Mouse (Mus musculus): ENCODE data around the gene Lrfn4.

The Lrfn4 gene

DNA sequence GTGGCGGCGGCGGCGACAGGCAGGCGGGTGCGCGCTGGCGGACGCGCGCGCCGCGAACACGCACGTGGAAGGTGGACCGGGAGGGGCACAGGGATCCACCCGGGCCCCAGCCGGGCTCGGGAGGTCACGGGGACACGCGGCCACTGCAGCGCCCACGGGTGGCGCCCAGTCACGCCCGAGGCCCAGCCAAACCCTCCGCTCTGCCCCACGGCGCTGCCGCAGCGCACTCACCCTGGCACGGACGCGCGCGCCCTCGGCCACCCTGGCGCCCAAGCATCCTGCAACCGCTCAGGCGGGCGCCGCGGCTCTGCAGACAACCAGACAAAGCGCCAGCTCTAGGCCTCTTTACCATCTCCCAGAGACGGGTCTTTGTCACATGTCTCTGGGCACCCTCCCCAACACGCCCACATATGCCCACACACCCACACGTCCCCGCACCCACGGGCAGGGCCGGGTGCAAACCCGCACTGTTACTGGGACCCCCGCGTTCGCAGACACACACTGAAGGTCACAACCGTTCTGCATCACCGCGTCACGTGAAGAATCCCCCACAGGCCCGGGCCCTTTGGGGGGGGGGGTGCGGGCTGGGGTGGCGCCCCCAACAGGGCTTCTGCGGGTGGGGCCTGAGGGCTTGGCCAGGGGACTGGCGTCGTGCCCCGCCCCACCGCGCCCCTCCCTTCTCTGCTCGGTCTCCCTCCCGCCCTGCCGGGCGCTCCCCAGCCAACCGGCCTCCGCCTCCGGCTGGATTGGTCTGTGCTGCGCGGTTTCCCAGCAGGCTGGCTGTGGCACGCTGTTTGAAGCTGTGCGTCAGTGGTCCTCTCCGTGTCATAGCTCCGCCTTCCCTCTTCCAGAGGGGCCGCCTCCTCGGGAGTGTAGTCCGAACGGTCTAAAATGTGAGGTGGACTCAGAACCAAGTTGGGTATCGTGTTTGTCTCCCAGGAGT lies at the start of gene Lrfn4:
Lrfn4 (minus strand) TSS at position 517 of the 943 bp plus-strand sequence.
- peak; percentile 89 for DNase-seq (ENCODE audit: low spot score)

- DNase-seq (ENCODE audit: low spot score), result peak; percentile 5
Observed at GRCm38 (mm10) chr19:4658156-4658555, 42.7 kb upstream of the Lrfn4 start.

DNA sequence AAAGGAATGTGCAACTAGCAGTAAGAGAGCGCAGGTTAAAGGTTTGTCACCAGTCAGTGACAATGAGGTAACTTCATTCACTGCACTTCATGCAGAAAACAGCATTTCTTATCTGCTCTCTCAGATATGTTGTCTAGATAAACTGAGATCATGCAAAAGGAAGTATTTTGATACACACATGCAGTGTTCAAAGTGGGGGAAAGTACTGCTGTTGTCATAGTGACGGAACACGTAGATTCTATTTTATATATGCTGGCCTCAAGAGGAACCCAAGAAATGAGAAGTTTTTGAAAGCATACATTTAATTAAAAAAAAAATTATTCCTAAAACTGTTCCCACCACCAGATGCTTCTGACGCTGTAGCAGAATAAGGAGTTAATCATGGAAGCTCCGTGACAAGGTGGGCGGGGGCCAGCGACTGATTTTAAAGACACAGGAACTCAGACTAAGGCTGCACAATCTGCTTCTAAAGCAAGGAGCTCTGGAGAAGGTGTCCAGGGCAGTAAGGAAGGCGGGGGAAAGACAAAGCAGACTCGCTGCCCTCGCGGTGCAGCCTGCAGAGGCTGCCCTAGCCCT lies 31.5 kb upstream of the Lrfn4 start:
- no peak for DNase-seq (ENCODE audit: low spot score)

DNA sequence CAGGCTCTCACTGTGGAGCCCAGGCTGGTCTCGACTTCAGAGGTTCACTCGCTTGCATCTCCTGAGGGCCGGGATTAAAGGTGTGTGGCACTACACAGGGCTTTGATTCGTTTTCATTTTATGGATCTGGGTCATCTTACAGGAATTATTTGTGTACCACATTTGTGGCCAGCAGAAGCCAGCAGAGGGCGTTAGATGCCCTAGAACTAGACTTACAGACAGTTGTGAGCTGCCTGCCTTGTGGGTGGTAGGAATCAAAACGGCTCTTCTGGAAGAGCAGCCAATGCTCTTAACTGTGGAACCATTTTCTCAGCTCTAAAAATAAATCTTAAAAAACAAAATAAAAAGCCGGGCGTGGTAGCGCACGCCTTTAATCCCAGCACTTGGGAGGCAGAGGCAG lies 28.8 kb upstream of the Lrfn4 start:
- DNase-seq (ENCODE audit: low spot score), result peak; percentile 12

DNA sequence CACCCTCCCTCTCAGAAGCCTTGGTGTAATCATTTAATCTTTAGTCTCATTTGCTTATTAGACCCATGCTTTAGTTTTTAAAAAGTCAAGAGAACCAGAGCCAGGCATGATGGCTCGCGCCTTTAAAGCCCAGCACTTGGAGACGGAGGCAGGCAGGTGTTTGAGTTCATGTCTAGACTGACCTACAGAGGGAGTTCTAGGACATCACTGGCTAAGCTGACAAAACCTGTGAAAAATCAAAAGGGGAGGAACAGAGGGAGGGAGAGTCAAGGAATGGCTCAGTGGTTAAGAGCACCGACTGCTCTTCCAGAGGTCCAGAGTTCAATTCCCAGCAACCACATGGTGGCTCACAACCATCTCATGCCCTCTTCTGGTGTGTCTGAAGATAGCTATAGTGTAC lies 20.5 kb upstream of the Lrfn4 start:
- no peak for DNase-seq (ENCODE audit: low spot score)

DNA sequence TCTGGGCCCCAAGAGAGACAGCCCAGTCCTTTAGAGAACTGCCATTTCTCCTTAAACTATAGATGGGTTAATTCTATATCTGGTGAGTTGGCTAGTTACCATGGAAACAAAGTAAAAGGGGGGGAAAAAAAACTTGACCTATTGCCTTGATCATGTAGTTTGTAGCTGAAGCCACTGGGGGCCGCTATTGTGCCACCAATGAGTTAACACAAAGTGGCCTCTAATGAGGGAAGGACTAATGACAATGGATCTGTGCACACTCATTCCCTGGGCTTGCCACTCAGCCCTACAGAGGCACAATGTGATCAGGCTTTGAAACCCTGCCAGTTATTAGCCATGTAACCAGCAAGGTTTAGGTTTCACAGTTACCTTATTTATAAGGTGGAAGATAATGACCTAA lies 13.4 kb upstream of the Lrfn4 start:
- DNase-seq (ENCODE audit: low spot score), result peak; percentile 55

DNA sequence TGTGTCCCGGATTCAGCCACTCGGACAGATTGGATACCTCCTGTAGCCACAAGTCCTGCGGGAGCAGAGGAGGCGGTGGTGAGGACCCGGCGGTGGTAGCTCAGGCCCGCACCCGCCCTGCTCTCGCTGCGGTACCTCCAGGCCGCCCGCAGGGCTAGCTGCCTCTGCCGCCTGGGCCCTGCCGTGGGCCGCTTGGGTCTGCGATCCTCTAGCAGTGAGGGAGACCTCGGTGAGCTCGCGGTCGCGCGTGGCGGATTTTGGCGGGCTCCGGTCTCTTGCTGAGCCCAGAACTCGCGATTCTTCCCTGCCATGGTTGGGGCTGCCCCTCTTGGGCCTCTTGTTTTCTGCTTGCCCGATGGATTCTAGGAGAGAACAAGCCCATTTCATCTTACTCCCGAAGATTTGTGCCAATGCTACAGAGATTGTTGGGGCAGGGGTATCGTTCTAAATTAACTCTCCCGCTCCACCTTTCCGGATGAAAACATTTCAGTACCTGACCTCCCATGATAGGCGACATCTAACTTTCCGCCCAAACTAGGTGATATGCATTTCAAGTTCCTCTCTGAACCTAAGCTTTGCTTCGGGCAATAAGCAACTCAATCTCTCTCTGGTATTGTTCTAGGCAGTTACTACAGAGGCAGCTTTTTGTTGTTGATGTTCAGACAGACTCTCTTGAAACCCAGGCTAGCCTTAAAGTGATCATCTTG lies 10.5 kb upstream of the Lrfn4 start:
- DNase-seq (ENCODE audit: low spot score), result no peak

- DNase-seq (ENCODE audit: low spot score), result peak; percentile 91
Observed at GRCm38 (mm10) chr19:4625179-4625828, 9.8 kb upstream of the Lrfn4 start, which contains the start of gene Rce1. Gene Rce1 (minus strand): TSS chr19:4625641.

- DNase-seq (ENCODE audit: low spot score), result no peak
Observed at GRCm38 (mm10) chr19:4624406-4625178, 9.1 kb upstream of the Lrfn4 start.

- no peak for DNase-seq (ENCODE audit: low spot score)
Observed at GRCm38 (mm10) chr19:4624006-4624405, 8.5 kb upstream of the Lrfn4 start.

- DNase-seq (ENCODE audit: low spot score), result no peak
Observed at GRCm38 (mm10) chr19:4623419-4623818, 8.0 kb upstream of the Lrfn4 start.

DNA sequence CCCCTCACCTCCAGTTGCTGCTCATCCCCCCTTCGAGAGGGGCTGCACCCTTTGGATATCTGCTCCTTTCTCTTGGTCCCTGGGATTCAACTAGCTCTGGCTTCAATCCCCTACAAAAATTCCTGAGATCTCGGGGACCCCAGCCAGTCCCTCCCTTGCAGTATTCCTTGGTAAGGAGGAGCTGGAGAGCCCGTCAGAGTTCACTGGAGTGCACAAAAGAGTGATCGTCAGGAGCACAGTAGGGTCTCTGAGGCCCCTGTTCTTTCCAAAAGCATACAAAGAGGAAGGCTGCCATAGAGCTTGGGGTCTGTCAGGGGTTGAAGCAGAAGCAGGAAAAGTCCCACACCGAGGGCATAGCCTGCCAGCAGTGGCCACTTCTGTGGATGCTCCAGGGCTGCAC lies 7.3 kb upstream of the Lrfn4 start:
- no peak for DNase-seq (ENCODE audit: low spot score)

DNA sequence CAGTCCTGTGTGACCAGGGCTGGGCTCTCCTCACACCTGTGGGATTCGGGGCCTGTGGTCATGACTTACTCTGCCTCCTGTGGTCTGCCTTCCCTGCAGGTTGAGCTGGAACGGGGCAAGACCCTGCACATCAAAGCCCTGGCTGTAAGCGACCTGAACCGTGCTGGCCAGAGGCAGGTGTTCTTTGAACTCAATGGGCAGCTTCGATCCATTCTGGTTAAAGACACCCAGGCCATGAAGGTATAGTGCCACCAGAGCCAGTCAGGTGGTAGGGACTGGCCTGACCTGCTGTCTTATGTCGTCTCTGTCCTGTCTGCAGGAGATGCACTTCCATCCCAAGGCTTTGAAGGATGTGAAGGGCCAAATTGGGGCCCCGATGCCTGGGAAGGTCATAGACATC lies 5.3 kb upstream of the Lrfn4 start:
- no peak for DNase-seq (ENCODE audit: low spot score)

DNA sequence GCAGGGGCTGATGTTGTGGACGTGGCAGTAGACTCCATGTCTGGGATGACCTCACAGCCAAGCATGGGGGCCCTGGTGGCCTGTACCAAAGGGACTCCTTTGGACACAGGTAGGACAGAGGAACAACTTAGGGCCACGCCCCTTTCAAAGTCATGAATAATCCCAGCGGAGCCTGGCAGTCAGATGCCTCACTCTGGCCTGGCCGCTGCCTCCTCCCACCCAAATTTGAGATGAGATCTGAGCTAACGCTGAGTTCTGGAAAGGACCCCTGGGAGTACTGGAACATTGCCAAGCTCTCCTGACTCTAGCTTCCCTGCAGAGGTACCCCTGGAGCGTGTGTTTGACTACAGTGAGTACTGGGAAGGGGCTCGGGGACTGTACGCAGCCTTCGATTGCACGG lies 4.0 kb upstream of the Lrfn4 start:
- DNase-seq (ENCODE audit: low spot score), result no peak

DNA sequence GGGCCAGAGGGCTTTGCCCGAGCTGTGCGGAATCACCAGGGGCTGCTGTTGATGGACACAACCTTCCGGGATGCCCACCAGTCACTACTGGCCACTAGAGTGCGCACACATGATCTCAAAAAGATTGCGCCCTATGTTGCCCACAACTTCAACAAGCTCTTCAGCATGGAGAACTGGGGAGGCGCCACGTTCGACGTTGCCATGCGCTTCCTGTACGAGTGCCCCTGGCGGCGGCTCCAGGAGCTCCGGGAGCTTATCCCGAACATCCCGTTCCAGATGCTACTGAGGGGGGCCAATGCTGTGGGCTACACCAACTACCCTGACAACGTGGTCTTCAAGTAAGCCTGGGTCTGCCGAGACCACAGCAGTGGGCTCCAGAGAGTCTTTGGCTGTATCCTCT lies 2.7 kb upstream of the Lrfn4 start:
- no peak for DNase-seq (ENCODE audit: low spot score)

- no peak for DNase-seq (ENCODE audit: low spot score)
Observed at GRCm38 (mm10) chr19:4616546-4616945, 1.1 kb upstream of the Lrfn4 start.

DNA sequence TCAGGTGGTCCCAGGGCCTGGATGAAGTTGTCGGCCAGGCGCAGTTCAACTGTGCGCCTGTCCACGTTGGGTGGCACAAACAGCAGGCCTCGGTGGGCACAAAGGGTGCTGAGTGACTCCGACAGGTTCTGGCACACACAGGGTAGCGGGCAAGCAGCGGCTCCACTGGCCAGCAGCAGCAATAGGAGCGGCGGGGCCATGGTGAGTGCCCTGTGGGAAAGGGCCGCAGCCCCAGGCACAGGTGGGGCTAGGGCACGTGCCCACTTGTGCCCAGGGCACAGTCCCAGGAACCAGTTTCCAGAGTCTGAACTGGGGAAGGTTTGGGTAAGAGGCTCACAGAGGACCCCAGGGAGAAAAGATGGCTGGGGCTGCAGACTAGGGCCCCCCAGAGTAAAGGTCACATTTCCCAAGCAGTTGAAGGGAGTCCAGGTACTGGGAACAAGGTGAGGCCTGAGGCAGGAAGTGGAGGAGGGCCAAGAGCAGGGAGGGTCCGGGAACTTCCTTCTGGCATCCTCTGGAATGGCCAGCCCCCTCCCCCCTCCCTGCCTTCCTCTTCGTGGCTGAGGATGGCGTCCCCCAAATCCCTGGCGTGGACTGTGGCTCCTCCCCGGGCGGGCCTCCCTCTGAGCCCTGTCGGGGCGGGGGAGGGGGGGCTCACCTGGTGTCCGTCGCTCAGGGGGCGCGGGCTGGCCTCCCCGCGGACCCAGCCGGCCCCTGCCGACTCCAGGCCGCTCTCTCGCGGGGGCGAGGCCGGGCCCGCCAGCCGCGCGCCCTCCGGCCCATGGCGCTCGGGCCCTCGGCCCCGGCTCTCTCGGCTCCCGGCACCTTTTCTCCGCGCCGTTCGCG lies 939 bp downstream of the Lrfn4 start:
- DNase-seq (ENCODE audit: low spot score), result no peak

DNA sequence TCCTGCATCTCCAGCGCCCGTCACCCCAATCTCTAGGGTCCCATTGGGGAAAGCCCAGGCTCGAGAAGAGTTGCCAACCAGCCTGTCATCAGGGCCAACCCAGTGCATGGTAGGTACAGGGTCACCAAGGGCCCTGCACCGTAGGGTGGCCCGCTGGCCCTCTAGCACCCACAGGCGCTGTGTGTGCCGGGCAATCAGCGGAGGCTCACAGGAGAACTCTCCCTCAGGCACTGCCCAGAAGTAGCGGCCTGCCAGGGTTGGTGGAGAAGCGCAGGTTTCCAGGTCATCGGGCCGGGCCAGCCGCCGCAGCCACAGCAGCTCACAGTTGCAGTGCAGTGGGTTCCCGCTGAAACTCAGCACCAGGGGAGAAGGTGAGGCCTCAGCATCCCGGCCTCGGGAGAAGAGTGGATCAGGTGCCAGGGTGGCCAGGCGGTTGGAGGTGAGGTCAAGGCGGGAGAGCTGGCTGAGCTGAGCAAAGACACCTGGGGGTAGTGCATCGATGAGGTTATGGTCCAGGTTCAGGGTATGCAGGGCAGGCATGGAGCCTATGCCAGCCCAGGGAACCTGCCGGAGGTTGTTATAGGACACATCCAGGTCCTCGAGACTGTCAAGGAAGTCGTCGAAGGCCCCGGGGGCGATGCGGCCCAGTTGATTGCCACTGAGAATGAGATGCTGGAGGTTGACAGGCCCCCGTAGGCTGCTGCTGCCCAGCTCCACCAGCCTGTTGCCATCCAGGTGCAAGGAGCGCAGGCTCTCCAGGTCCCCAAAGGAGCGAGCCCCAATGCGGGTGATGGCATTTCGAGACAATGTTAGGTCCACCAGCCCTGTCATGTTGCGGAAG lies 1.8 kb downstream of the Lrfn4 start:
- DNase-seq (ENCODE audit: low spot score), result no peak

DNA sequence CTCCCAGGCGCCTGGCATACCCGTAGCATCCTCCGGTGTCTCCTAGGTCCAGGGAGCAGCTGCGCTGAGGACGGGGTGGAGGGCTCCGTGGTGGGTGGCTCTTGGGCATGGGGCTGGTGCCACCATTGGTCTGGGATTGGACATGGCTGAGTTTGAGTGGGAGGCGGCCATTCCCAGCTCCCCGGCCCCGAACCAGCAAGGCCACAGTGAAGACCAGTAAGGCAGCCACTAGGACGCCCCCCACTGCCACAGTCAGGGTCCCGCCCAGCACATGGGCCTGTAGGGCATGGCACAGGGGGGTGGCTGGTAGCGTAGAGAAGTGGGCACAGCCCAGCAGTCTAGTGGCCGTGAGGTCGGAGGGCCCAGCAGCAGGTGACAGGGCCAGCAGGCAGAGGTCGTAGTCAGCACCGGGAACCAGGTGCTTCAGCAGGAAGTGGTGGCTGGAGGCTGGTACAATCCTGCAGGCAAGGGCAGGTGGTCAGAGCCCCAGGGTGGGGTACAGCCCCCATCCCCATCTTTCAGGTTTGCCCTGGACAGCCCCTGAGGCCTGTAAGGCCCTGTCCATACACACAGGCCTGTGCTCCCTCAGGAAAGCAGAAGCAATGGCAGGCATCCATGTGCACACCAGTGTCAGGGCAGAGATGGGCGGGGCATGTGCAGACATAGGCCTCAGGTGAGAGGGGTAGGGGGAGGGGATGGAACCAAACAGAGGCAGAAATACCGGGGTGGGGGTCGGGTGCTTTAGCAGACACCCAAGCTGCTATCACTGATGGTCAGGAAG lies 3.1 kb downstream of the Lrfn4 start:
- no peak for DNase-seq (ENCODE audit: low spot score)
